Mouse (Mus musculus) liver, adult 2 months (tissue): ENCODE data around the gene Sh2b2. TPM values are rescaled to one million over a fixed set of nuclear protein-coding genes. Genes with fewer than 3 reads are reported as not detected.

Experiments
- DNase-seq: peaks from one replicate; pipeline ENCODE4 v3.0.0-alpha.2; 2011; ENCODE audit warnings: low read depth, low spot score; ENCODE audit errors: extremely low read depth
- H3K27ac ChIP-seq: fragments of 200-500 bp; replicated peaks from 2 replicates; pipeline ENCODE4 v1.5.1; 2012; ENCODE audit warnings: low read depth, mild to moderate bottlenecking, control low read depth, inconsistent platforms, low read length; ENCODE audit not compliant: insufficient read depth
- H3K27me3 ChIP-seq: fragments of 200-500 bp; 2 replicates; pipeline ENCODE4 v1.6.1; 2012; ENCODE audit warnings: mild to moderate bottlenecking, moderate library complexity, low read length, inconsistent platforms; ENCODE audit not compliant: control insufficient read depth, insufficient read depth
- H3K36me3 ChIP-seq: fragments of 200-500 bp; 2 replicates; pipeline ENCODE4 v1.6.1; 2012; ENCODE audit warnings: low read length, inconsistent platforms; ENCODE audit not compliant: control insufficient read depth, insufficient read depth
- H3K4me1 ChIP-seq: fragments of 200-500 bp; 2 replicates; pipeline ENCODE4 v1.6.1; 2011; ENCODE audit warnings: low read length; ENCODE audit not compliant: control insufficient read depth, insufficient read depth
- H3K4me3 ChIP-seq: fragments of 200-500 bp; 2 replicates; pipeline ENCODE4 v1.5.1; 2011; ENCODE audit warnings: low read depth, mild to moderate bottlenecking, control low read depth, low read length, moderate library complexity; ENCODE audit not compliant: insufficient read depth
- H3K79me2 ChIP-seq: fragments of 200-500 bp; 2 replicates; pipeline ENCODE4 v1.6.1; 2012; ENCODE audit warnings: inconsistent platforms, mild to moderate bottlenecking, low read length, moderate library complexity; ENCODE audit not compliant: control insufficient read depth, insufficient read depth
- H3K9ac ChIP-seq: fragments of 200-500 bp; 2 replicates; pipeline ENCODE4 v1.6.1; 2012; ENCODE audit warnings: low read depth, mild to moderate bottlenecking, control low read depth, inconsistent platforms, low read length
- CTCF ChIP-seq: fragments of 200-500 bp; IDR thresholded peaks from 2 replicates; pipeline ENCODE4 v1.5.1; 2011; ENCODE audit warnings: low read depth, low read length, control low read depth
- POLR2A ChIP-seq: fragments of 200-500 bp; IDR thresholded peaks from 2 replicates; pipeline ENCODE4 v1.6.1; 2011; ENCODE audit warnings: low read length, control low read depth; ENCODE audit not compliant: insufficient read depth; ENCODE audit errors: extremely low read depth
- WGBS: fragments of 180-500 bp; shearing (Covaris S2); methylation state at CpG from one replicate; pipeline ENCODE4 v1.1.7; 2018; 5-methylcytosine and 5-hydroxymethylcytosine counted together
- polyA plus RNA-seq: library from polyadenylated mRNA; depleted of rRNA; stranded (reverse); fragments of >200 nt; gene quantifications from 2 replicates; pipeline ENCODE4 v1.2.3, GENCODE M21; 2012; rRNA removed
- total RNA-seq: library from RNA; depleted of rRNA; stranded (reverse); fragments of >200 nt; gene quantifications from 2 replicates; pipeline ENCODE4 v1.2.3, GENCODE M21; 2014; rRNA removed

Sh2b2 gene
- total and polyA plus RNA-seq, 2 experiments: 0.65 to 6.1 TPM

DNA sequence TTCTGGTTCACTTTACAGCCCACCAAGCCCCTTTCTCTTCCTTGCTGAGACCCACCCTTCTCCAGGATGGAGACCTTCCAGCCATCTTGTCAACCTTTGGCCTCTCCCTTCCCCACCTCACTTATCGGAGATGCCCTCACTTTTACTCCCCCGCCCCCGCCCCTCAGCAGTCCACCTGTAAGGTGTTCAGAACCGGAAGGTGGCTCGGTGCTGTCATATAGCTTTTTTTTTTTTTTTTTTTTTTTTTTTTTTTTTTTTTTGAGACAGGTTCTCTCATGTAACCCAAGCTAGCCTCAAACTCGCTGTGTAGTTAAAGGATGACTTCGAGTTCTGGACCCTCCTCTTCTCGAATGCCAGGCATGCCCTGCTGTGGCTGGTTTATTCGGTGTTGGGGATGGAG is 73.4 kb downstream of the Sh2b2 start:
- Histone ChIP-seq H3K36me3 (no peaks in the 10 kb centered on the region), H3K27me3 (no peaks in the 10 kb centered on the region), H3K27ac (no peak overlapping the region), H3K4me3 (no peak overlapping the region), H3K4me1 (peaks cover 13% of the 10 kb centered on the region), H3K79me2 (no peaks in the 10 kb centered on the region), H3K9ac (no peak overlapping the region)
- DNase-seq: no peak
- WGBS: 85% methylated on average over 9 of the region's 9 CpGs
- TF ChIP-seq POLR2A: no peak
- no peak for TF ChIP-seq CTCF

DNA sequence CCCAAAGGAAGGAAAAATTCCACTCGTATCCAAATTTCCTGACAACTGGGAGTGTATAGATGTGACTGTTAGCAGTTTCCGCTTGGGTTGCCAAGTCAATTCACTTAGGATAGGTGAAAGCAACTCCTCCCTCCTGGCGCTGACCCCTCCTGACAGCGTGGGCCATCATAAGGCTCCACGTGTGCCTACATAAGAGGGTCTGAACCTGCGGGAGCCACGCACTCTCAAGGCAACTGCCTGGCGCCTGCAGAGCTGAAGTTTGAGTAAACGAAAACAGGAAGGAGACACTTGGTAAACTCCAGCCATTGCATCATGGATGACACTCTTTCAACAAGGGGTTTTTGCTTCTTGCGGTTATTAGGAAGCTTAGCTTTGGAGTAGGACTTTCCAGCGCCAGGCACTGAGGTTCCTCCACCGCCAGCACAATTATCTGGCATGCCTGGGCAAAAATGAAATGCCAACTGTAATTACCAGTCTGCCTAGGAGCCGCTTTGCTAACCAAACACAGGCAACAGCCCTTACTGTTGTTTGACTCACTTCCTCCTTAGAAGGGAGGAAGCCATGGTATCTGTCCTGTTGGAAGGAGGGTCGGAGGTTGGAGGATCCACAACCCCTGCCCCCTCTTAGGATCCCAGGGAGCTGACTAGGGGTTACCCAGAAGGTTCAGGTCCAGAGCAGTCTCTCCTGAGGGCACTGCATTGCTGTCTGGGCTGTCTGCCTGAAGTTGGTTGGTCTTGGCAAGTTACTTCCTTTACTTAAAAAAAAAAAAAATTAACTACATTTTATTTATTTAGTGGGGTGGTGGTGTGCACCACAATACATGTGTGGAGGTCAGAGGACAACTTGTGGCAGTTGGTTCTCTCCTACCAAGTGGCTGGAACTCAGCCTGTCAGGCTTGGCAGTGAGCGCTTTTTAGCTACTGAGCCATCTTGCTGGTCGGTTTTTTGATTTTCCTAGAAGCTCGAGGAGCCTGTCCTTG is 74.7 kb downstream of the Sh2b2 start:
- Histone ChIP-seq H3K4me3 (peak overlapping the region; percentile 45; the same call in 1 of the 2 replicates), H3K36me3 (no peaks in the 10 kb centered on the region), H3K9ac (peak overlapping the region; percentile 48), H3K79me2 (no peaks in the 10 kb centered on the region), H3K4me1 (peaks cover 13% of the 10 kb centered on the region), H3K27me3 (no peaks in the 10 kb centered on the region), H3K27ac (peak overlapping the region; percentile 37)
- peak; percentile 63 for DNase-seq
- TF ChIP-seq CTCF (no peak), POLR2A (no peak)
- 6% methylated on average over 17 of the region's 17 CpGs for WGBS

DNA sequence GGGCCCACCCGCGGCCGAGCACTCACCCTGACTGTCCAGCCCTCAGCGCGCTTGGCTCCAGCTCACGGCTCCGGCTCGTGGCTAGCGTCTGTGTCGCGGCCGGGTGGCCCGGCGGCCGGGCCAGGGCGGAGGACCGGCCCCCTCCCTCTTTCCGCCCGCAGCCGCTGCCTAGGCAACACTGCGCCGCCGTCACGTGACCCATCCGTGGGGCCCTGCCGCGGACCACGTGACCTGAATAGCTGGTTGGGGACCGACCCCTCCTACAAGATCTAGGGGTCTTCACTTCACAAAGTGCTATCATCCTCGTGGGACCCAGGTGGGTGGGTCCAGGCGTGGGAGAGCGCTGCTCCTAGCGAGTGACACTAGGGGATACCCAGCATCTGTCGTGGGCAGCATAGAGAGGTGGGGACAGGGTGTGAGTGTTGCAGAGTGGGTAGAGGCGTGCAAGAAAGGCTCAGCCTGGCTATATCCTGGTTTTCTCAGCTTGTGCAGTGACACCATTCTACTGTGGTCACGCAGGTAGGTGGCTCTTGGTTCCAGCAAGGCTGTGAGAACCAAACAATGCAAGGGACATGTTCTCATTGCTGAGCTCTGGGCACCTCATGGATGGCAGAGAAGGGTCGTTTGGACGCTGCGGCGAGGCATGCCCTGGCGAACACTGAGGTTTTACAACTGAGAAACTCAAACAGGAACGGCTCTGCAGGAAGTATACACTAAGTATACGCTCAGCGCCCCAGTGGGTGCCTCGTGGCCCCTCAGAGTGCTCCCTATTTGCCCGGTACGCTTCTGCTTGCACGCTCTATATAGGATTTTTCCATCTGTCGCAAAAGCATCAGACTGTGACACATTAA is 75.6 kb downstream of the Sh2b2 start, which contains the start of gene Orai2:
Gene Orai2, minus strand, starts transcription at position 202 of the 851 bp plus-strand sequence.
- DNase-seq: no peak

DNA sequence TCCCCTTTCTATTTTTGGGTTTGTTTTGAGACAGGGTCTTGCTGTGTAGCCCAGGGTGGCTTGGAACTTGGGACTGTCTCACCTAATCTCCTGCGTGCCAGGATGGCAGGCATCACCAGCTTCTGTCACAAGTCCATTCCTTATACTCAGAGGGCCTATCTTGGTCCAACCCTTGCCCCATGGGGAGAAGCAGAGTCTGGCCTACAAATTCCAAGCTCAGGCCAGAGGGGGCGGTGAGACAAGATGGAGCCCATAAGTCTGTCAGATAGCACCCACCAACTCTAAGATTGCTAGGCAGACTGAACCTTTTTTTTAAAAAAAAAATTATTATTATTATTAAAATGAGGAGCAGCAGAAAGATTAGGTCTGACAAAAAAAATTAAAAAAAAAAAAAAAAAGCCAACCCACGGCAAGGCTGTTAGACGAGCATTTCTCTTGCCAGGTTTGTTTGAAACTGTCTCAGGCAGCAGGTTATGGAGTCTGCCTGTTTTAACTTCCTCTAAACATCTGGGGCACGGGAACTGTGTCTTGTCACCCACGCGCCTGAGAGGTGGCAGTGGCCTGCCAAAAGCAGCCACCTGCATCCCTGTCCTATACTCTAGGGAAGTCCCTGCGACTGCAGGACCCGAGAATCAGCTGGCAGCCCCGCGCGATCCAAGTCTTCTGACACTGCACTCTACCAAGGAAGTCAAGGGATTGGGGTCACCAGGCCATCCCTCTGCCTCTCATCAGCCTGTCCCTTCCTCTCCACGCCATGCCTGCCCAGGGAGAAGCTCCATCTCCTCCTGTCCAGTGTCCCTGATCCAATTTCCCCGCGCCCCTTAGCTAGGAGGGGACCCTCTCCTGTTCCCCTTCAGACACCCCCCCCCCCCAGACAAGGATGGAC is 76.5 kb downstream of the Sh2b2 start:
- 0 out of 2 replicates have a peak overlapping the region, but pooled peaks have one; percentile 22 for H3K27ac ChIP-seq
- no peaks in the 10 kb centered on the region for H3K27me3 ChIP-seq
- peak overlapping the region; percentile 54 for H3K4me3 ChIP-seq
- DNase-seq: no peak
- WGBS: 33% methylated on average over 15 of the region's 15 CpGs
- H3K36me3 ChIP-seq: no peaks in the 10 kb centered on the region
- H3K79me2 ChIP-seq: no peaks in the 10 kb centered on the region
- H3K9ac ChIP-seq: peak overlapping the region; percentile 43
- no peak for TF ChIP-seq CTCF
- TF ChIP-seq POLR2A: no peak
- H3K4me1 ChIP-seq: peaks cover 13% of the 10 kb centered on the region

More for the DNA sequence above, 75.6 kb downstream of the Sh2b2 start, which contains the start of gene Orai2:
- H3K79me2 ChIP-seq: no peaks in the 10 kb centered on the region
- peaks cover 13% of the 10 kb centered on the region for H3K4me1 ChIP-seq
- H3K36me3 ChIP-seq: no peaks in the 10 kb centered on the region
- H3K9ac ChIP-seq: peak within 1 kb of the TSS; percentile 48
- H3K4me3 ChIP-seq: peak within 1 kb of the TSS; percentile 54
- 2% methylated on average over 49 of the region's 49 CpGs for WGBS
- no peak for TF ChIP-seq CTCF
- TF ChIP-seq POLR2A: no peak
- no peaks in the 10 kb centered on the region for H3K27me3 ChIP-seq
- 0 out of 2 replicates have a peak within 1 kb of the TSS, but pooled peaks have one; percentile 22 for H3K27ac ChIP-seq

Other genes with a start within 250 kb of the Sh2b2 start
- gene Upk3b, start 208.1 kb downstream of the Sh2b2 start, total RNA-seq: 0.34 and 0.55 TPM in 2 replicates
- 1.3 and 2.1 TPM in 2 replicates for gene Upk3b, start 208.1 kb downstream of the Sh2b2 start, polyA plus RNA-seq
- gene Upk3bl, start 192.1 kb downstream of the Sh2b2 start, total RNA-seq: not detected in 2 replicates
- not detected in 2 replicates for gene Upk3bl, start 192.1 kb downstream of the Sh2b2 start, polyA plus RNA-seq
- gene Rasa4, start 162.6 kb downstream of the Sh2b2 start, total RNA-seq: 1.0 and 2.1 TPM in 2 replicates
- gene Rasa4, start 162.6 kb downstream of the Sh2b2 start, polyA plus RNA-seq: 0.70 and 2.0 TPM in 2 replicates
- gene Polr2j, start 129.9 kb downstream of the Sh2b2 start, total RNA-seq: 46.1 and 52.4 TPM in 2 replicates
- gene Polr2j, start 129.9 kb downstream of the Sh2b2 start, polyA plus RNA-seq: 34.3 and 36.1 TPM in 2 replicates
- 5.3 and 6.7 TPM in 2 replicates for gene Lrwd1, start 110.5 kb downstream of the Sh2b2 start, total RNA-seq
- gene Lrwd1, start 110.5 kb downstream of the Sh2b2 start, polyA plus RNA-seq: 9.9 and 14.9 TPM in 2 replicates
- 3.0 and 3.8 TPM in 2 replicates for gene Alkbh4, start 110.4 kb downstream of the Sh2b2 start, total RNA-seq
- gene Alkbh4, start 110.4 kb downstream of the Sh2b2 start, polyA plus RNA-seq: 6.5 and 9.3 TPM in 2 replicates
- 1.1 and 1.5 TPM in 2 replicates for gene Orai2, start 75.8 kb downstream of the Sh2b2 start, total RNA-seq
- gene Orai2, start 75.8 kb downstream of the Sh2b2 start, polyA plus RNA-seq: 0.77 and 1.4 TPM in 2 replicates
- 2.0 and 2.1 TPM in 2 replicates for gene Prkrip1, start 47.6 kb downstream of the Sh2b2 start, total RNA-seq
- 3.2 and 4.8 TPM in 2 replicates for gene Prkrip1, start 47.6 kb downstream of the Sh2b2 start, polyA plus RNA-seq